Mouse (Mus musculus): ENCODE results near the gene Enoph1. TPM values are rescaled to one million over a fixed set of nuclear protein-coding genes. Genes with fewer than 3 reads are reported as not detected.
A peak's percentile ranks its signal among the peaks of the same experiment; 100 is the strongest.

The Enoph1 gene
- total and polyA plus RNA-seq, 2 experiments from 2014 or later: 49.0 to 55.6 TPM

- Histone ChIP-seq H3K36me3 (ENCODE audit: insufficient read depth, low read length) (no peaks in the 10 kb centered on the region), H3K9ac (replicated peaks; ENCODE audit: low read length) (no peak overlapping the region), H3K9me3 (ENCODE audit: low read length) (no peaks in the 10 kb centered on the region), H3K4me3 (ENCODE audit: low read length) (no peak overlapping the region), H3K4me1 (ENCODE audit: insufficient read depth, low read length) (peaks cover 27% of the 10 kb centered on the region), H3K27ac (no peak overlapping the region), H3K27me3 (ENCODE audit: insufficient read depth, low read length) (no peaks in the 10 kb centered on the region), H3K4me2 (ENCODE audit: low read depth, low read length) (no peak overlapping the region)
- TF ChIP-seq CTCF (IDR thresholded peaks at IDR 0.05; ENCODE audit: low read depth): no peak
- 63% methylated on average over 3 of the region's 3 CpGs for WGBS
- DNase-seq (ENCODE audit: low spot score) (no peak), ATAC-seq (no peak)
These were observed 6.3 kb downstream of the Enoph1 start for GRCm38 (mm10) chr5:100046096-100046495.

- Histone ChIP-seq H3K27ac (no peak overlapping the region), H3K9ac (replicated peaks; ENCODE audit: low read length) (0 out of 2 replicates have a peak overlapping the region, but pooled peaks have one; percentile 17), H3K9me3 (ENCODE audit: low read length) (no peaks in the 10 kb centered on the region), H3K27me3 (ENCODE audit: insufficient read depth, low read length) (no peaks in the 10 kb centered on the region), H3K36me3 (ENCODE audit: insufficient read depth, low read length) (no peaks in the 10 kb centered on the region), H3K4me3 (ENCODE audit: low read length) (no peak overlapping the region), H3K4me1 (ENCODE audit: insufficient read depth, low read length) (peaks cover 23% of the 10 kb centered on the region), H3K4me2 (ENCODE audit: low read depth, low read length) (no peak overlapping the region)
- no peak for TF ChIP-seq CTCF (IDR thresholded peaks at IDR 0.05; ENCODE audit: low read depth)
- no peak for DNase-seq (ENCODE audit: low spot score)
- ATAC-seq: no peak
- 55% methylated on average over 8 of the region's 8 CpGs for WGBS
These were observed 7.4 kb downstream of the Enoph1 start for GRCm38 (mm10) chr5:100047143-100047640.

GRCm38 (mm10) chr5:100047871-100048270 lies 8.1 kb downstream of the Enoph1 start:
- H3K36me3 ChIP-seq (ENCODE audit: insufficient read depth, low read length): no peaks in the 10 kb centered on the region
- no peak overlapping the region for H3K4me3 ChIP-seq (ENCODE audit: low read length)
- no peaks in the 10 kb centered on the region for H3K27me3 ChIP-seq (ENCODE audit: insufficient read depth, low read length)
- no peak for ATAC-seq
- no peak for TF ChIP-seq CTCF (IDR thresholded peaks at IDR 0.05; ENCODE audit: low read depth)
- no peak overlapping the region for H3K27ac ChIP-seq
- H3K9ac ChIP-seq (replicated peaks; ENCODE audit: low read length): no peak overlapping the region
- peaks cover 20% of the 10 kb centered on the region for H3K4me1 ChIP-seq (ENCODE audit: insufficient read depth, low read length)
- no peak overlapping the region for H3K4me2 ChIP-seq (ENCODE audit: low read depth, low read length)
- WGBS: 44% methylated on average over 7 of the region's 7 CpGs
- H3K9me3 ChIP-seq (ENCODE audit: low read length): no peaks in the 10 kb centered on the region
- DNase-seq (ENCODE audit: low spot score): peak; percentile 61

GRCm38 (mm10) chr5:100049904-100050303 lies 10.1 kb downstream of the Enoph1 start:
- 87% methylated on average over 3 of the region's 3 CpGs for WGBS
- H3K9ac ChIP-seq (replicated peaks; ENCODE audit: low read length): no peak overlapping the region
- peak; percentile 6; the same call in 1 of the 2 replicates for TF ChIP-seq CTCF (IDR thresholded peaks at IDR 0.05; ENCODE audit: low read depth)
- H3K4me3 ChIP-seq (ENCODE audit: low read length): no peak overlapping the region
- H3K4me2 ChIP-seq (ENCODE audit: low read depth, low read length): no peak overlapping the region
- H3K27ac ChIP-seq: no peak overlapping the region
- H3K9me3 ChIP-seq (ENCODE audit: low read length): no peaks in the 10 kb centered on the region
- ATAC-seq (no peak), DNase-seq (ENCODE audit: low spot score) (no peak)
- peaks cover 15% of the 10 kb centered on the region; the same call in 1 of the 2 replicates for H3K4me1 ChIP-seq (ENCODE audit: insufficient read depth, low read length)
- no peaks in the 10 kb centered on the region for H3K27me3 ChIP-seq (ENCODE audit: insufficient read depth, low read length)
- no peaks in the 10 kb centered on the region for H3K36me3 ChIP-seq (ENCODE audit: insufficient read depth, low read length)

- DNase-seq (ENCODE audit: low spot score) (no peak), ATAC-seq (no peak)
- H3K27me3 ChIP-seq (ENCODE audit: insufficient read depth, low read length): no peaks in the 10 kb centered on the region
- WGBS: 91% methylated on average over 7 of the region's 7 CpGs
- H3K27ac ChIP-seq: no peak overlapping the region
- H3K9me3 ChIP-seq (ENCODE audit: low read length): no peaks in the 10 kb centered on the region
- H3K36me3 ChIP-seq (ENCODE audit: insufficient read depth, low read length): no peaks in the 10 kb centered on the region
- H3K4me1 ChIP-seq (ENCODE audit: insufficient read depth, low read length): peaks cover 4% of the 10 kb centered on the region; the same call in 1 of the 2 replicates
- TF ChIP-seq CTCF (IDR thresholded peaks at IDR 0.05; ENCODE audit: low read depth): no peak
- no peak overlapping the region for H3K4me2 ChIP-seq (ENCODE audit: low read depth, low read length)
- no peak overlapping the region for H3K9ac ChIP-seq (replicated peaks; ENCODE audit: low read length)
- H3K4me3 ChIP-seq (ENCODE audit: low read length): no peak overlapping the region
These were observed 12.9 kb downstream of the Enoph1 start for GRCm38 (mm10) chr5:100052728-100053127.

GRCm38 (mm10) chr5:100054807-100055547 lies 15.2 kb downstream of the Enoph1 start:
- Histone ChIP-seq H3K27me3 (ENCODE audit: insufficient read depth, low read length) (no peaks in the 10 kb centered on the region), H3K27ac (no peak overlapping the region), H3K4me1 (ENCODE audit: insufficient read depth, low read length) (no peaks in the 10 kb centered on the region), H3K36me3 (ENCODE audit: insufficient read depth, low read length) (no peaks in the 10 kb centered on the region), H3K4me3 (ENCODE audit: low read length) (no peak overlapping the region), H3K4me2 (ENCODE audit: low read depth, low read length) (no peak overlapping the region), H3K9me3 (ENCODE audit: low read length) (no peaks in the 10 kb centered on the region), H3K9ac (replicated peaks; ENCODE audit: low read length) (no peak overlapping the region)
- DNase-seq (ENCODE audit: low spot score) (no peak), ATAC-seq (no peak)
- 80% methylated on average over 11 of the region's 11 CpGs for WGBS
- TF ChIP-seq CTCF (IDR thresholded peaks at IDR 0.05; ENCODE audit: low read depth): no peak

GRCm38 (mm10) chr5:100055866-100056369 lies 16.1 kb downstream of the Enoph1 start:
- Histone ChIP-seq H3K9ac (replicated peaks; ENCODE audit: low read length) (no peak overlapping the region), H3K4me3 (ENCODE audit: low read length) (no peak overlapping the region), H3K9me3 (ENCODE audit: low read length) (no peaks in the 10 kb centered on the region), H3K27me3 (ENCODE audit: insufficient read depth, low read length) (no peaks in the 10 kb centered on the region), H3K4me2 (ENCODE audit: low read depth, low read length) (no peak overlapping the region), H3K27ac (no peak overlapping the region), H3K36me3 (ENCODE audit: insufficient read depth, low read length) (peaks cover 7% of the 10 kb centered on the region), H3K4me1 (ENCODE audit: insufficient read depth, low read length) (no peaks in the 10 kb centered on the region)
- DNase-seq (ENCODE audit: low spot score) (no peak), ATAC-seq (no peak)
- 85% methylated on average over 5 of the region's 5 CpGs for WGBS
- TF ChIP-seq CTCF (IDR thresholded peaks at IDR 0.05; ENCODE audit: low read depth): no peak
